Mouse (Mus musculus): ENCODE data around the gene Rabepk. TPM values are rescaled to one million over a fixed set of nuclear protein-coding genes. Genes with fewer than 3 reads are reported as not detected.

The Rabepk gene
- total RNA-seq, 2 experiments from 2014 or later = 12.2 to 14.2 TPM

Other genes with a start within 250 kb of the Rabepk start
- 10 to 100 TPM; 37.5 to 41.5 TPM for gene Gapvd1, start 44.7 kb downstream of the Rabepk start, total RNA-seq (2021)
- 100 to 1,000 TPM; 565 to 705 TPM for gene Hspa5, start 27.9 kb downstream of the Rabepk start, total RNA-seq (2021)
- gene Fbxw2, start 26.4 kb upstream of the Rabepk start, total RNA-seq (2021) = 10 to 100 TPM; 50.4 to 55.3 TPM
- gene Gm34653, start 33.1 kb upstream of the Rabepk start, total RNA-seq (2021) = not detected
- under 1 TPM; 0.69 to 0.76 TPM for gene Cutal, start 74.5 kb upstream of the Rabepk start, total RNA-seq (2021)
- 10 to 100 TPM; 13.0 to 14.3 TPM for gene Psmd5, start 75.1 kb upstream of the Rabepk start, total RNA-seq (2021)
- gene Phf19, start 114.1 kb upstream of the Rabepk start, total RNA-seq (2021) = under 1 TPM; 0.78 to 0.98 TPM
- 1 to 10 TPM in 1 of 2 experiments, under 1 TPM in 1; 1.00 to 1.8 TPM for gene Traf1, start 161.9 kb upstream of the Rabepk start, total RNA-seq (2021)